Mouse (Mus musculus) stomach, embryonic 16.5 days (tissue): ENCODE measurements around the gene Fryl. TPM values are rescaled to one million over a fixed set of nuclear protein-coding genes. Genes with fewer than 3 reads are reported as not detected.

Experiments used
- ATAC-seq: fragments of 200-750 bp; cut with Nextera tagmentation; 2 replicates; pipeline ENCODE4 v1.8.0; 2017; ENCODE audit warnings: moderate number of reproducible peaks, moderate TSS enrichment; ENCODE audit not compliant: insufficient read depth, low FRiP score
- H3K27ac ChIP-seq: fragments of 300-500 bp; sonication (generic); 2 replicates; pipeline ENCODE4 v1.5.1; 2014; ENCODE audit warnings: low read length
- H3K27me3 ChIP-seq: fragments of 300-500 bp; sonication (generic); 2 replicates; pipeline ENCODE4 v1.6.1; 2014; ENCODE audit warnings: low read length, control low read depth, mixed read lengths; ENCODE audit not compliant: control insufficient read depth, insufficient read depth
- H3K36me3 ChIP-seq: fragments of 300-500 bp; sonication (generic); 2 replicates; pipeline ENCODE4 v1.6.1; 2014; ENCODE audit warnings: low read length; ENCODE audit not compliant: control insufficient read depth, insufficient read depth
- H3K4me1 ChIP-seq: fragments of 300-500 bp; sonication (generic); 2 replicates; pipeline ENCODE4 v1.6.1; 2014; ENCODE audit warnings: low read length, control low read depth, mixed read lengths; ENCODE audit not compliant: control insufficient read depth, insufficient read depth
- H3K4me2 ChIP-seq: fragments of 300-500 bp; sonication (generic); 2 replicates; pipeline ENCODE4 v1.6.1; 2014; ENCODE audit warnings: low read depth, low read length, mixed read lengths
- H3K4me3 ChIP-seq: fragments of 300-500 bp; sonication (generic); replicated peaks from 2 replicates; pipeline ENCODE4 v1.5.1; 2014; ENCODE audit warnings: mild to moderate bottlenecking, low read length
- H3K9ac ChIP-seq: fragments of 300-500 bp; sonication (generic); 2 replicates; pipeline ENCODE4 v1.6.1; 2014; ENCODE audit warnings: low read length
- H3K9me3 ChIP-seq: fragments of 300-500 bp; sonication (generic); replicated peaks from 2 replicates; pipeline ENCODE4 v1.6.1; 2016; ENCODE audit warnings: low read length, control low read depth; ENCODE audit not compliant: control insufficient read depth
- WGBS: fragments of 180-500 bp; shearing (Covaris S2); extraction: QIAGEN DNeasy Blood & Tissue Kit; methylation state at CpG from one replicate; pipeline ENCODE4 v1.1.7; 2014; 5-methylcytosine and 5-hydroxymethylcytosine counted together
- polyA plus RNA-seq: library from polyadenylated mRNA; unstranded; fragments of >200 nt; fragmentation: Nextera tagmentation; extraction: Ambion mirVana; gene quantifications from 2 replicates; pipeline ENCODE4 v1.2.1, GENCODE M21; 2015

Fryl gene
- polyA plus RNA-seq, 1 experiment from 2014 or later, result 31.6 TPM

DNA sequence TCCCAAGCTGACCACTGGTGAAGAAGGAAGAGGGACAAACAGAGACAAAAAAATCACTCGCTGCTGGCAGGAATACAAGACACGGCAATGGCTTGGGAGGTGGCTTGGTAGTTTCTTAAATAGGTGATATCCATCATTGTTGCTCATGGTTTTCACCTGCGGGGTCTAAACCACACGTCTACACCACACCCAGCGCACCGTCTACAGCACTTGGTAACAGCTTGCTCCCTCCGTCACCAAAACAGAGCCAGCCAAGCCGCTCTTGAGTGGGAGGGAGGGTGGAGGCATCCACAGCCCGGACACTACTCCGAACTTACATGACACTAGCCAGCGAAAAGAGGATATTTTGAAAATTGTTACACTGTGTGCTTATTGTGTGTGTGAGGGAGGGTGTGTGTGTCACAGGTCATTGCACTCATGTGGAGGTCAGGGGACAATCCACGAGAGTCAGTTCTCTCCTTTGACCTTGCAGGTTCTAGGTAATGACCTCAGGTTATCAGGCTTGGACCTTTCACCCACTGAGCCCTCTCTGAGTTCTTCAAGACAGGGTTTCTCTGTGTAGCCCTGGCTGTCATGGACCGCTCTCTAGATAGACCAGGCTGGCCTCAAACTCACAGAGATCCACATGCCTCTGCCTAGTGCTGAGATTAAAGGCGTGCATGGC is 102.5 kb downstream of the Fryl start:
- H3K27ac ChIP-seq, result no peak overlapping the region
- WGBS, result 90% methylated on average over 14 of the region's 14 CpGs
- H3K27me3 ChIP-seq, result no peaks in the 10 kb centered on the region
- peaks cover 22% of the 10 kb centered on the region for H3K4me1 ChIP-seq
- no peak overlapping the region for H3K9ac ChIP-seq
- no peaks in the 10 kb centered on the region for H3K9me3 ChIP-seq
- H3K36me3 ChIP-seq, result no peaks in the 10 kb centered on the region
- ATAC-seq, result no peak
- H3K4me3 ChIP-seq, result no peak overlapping the region
- no peak overlapping the region for H3K4me2 ChIP-seq

DNA sequence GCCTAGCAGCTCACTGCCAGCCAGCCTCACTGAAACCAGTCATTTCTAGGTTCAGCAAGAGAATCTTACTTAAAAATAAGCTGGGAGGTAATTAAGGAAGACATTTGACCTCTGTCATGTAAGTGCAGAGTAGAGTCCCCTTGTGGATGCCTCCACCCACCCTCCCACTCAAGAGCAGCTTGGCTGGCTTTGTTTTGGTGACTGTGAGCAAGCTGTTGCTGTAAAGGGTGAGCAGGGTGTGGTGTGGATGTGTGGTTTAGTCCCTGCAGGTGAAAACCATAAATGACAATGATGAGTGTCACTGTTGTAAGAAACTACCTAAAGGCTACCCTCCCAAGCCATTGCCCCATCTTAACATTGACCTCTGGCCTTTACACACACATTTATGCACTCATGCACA is 104.2 kb downstream of the Fryl start:
- no peak for ATAC-seq
- no peak overlapping the region for H3K4me3 ChIP-seq
- no peaks in the 10 kb centered on the region for H3K36me3 ChIP-seq
- no peak overlapping the region for H3K27ac ChIP-seq
- peaks cover 16% of the 10 kb centered on the region for H3K4me1 ChIP-seq
- no peak overlapping the region for H3K9ac ChIP-seq
- no peaks in the 10 kb centered on the region for H3K9me3 ChIP-seq
- H3K27me3 ChIP-seq, result no peaks in the 10 kb centered on the region
- no peak overlapping the region for H3K4me2 ChIP-seq

DNA sequence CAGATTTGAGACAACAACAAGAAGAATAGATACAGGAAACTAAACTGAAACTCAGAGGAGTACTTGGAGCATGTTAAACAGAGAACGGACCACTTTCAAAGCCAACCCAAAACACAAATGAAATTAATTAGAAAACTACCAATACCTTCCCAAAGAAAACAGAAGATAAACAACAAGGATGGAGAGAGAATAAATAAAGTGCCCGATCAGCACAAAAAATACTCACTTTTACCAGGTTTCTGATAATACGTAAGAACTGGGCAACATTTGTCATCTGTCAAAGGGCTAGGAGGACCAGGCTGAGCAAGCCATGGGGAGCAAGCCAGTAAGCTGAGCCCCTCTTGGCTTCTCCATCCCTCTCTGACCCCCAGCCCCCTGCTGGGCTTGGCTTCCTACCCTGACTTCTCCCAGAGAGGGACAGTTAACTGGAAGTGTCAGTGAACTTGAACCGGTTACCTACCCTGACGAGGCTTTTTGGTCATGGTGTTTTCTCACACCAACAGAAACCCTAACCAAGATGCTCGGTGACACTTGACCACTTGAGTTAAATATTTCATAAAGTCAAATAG is 105.5 kb downstream of the Fryl start:
- Histone ChIP-seq H3K4me3 (no peak overlapping the region), H3K4me2 (no peak overlapping the region), H3K27me3 (no peaks in the 10 kb centered on the region), H3K9ac (no peak overlapping the region), H3K9me3 (no peaks in the 10 kb centered on the region), H3K27ac (no peak overlapping the region), H3K4me1 (peaks cover 4% of the 10 kb centered on the region; the same call in 1 of the 2 replicates), H3K36me3 (no peaks in the 10 kb centered on the region)
- WGBS, result 78% methylated on average over 6 of the region's 6 CpGs
- no peak for ATAC-seq

DNA sequence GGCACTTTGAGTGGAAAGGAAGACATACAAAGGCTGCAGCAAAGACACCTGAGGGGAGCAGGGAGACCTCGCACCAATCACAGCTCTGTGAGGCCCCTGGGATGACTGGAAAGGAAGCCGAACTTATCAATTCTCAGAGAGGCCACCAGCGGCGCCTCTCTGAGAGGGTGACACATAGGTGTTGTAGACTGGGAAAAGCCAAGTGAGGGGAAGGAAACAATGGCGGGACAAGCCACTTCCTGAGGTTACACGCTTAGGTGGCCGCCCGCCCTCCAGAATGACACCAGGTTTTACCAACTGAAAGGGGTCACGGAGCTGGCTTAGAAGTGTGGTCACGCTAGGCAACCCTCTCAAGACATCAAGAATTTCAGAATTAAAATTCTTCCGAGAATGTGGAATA is 111.4 kb downstream of the Fryl start:
- H3K9me3 ChIP-seq, result no peaks in the 10 kb centered on the region
- H3K27ac ChIP-seq, result no peak overlapping the region
- H3K4me1 ChIP-seq, result no peaks in the 10 kb centered on the region
- no peak overlapping the region for H3K4me3 ChIP-seq
- ATAC-seq, result no peak
- no peaks in the 10 kb centered on the region for H3K27me3 ChIP-seq
- H3K36me3 ChIP-seq, result peaks cover 3% of the 10 kb centered on the region; the same call in 1 of the 2 replicates
- no peak overlapping the region for H3K9ac ChIP-seq
- H3K4me2 ChIP-seq, result no peak overlapping the region
- WGBS, result 89% methylated on average over 11 of the region's 11 CpGs

DNA sequence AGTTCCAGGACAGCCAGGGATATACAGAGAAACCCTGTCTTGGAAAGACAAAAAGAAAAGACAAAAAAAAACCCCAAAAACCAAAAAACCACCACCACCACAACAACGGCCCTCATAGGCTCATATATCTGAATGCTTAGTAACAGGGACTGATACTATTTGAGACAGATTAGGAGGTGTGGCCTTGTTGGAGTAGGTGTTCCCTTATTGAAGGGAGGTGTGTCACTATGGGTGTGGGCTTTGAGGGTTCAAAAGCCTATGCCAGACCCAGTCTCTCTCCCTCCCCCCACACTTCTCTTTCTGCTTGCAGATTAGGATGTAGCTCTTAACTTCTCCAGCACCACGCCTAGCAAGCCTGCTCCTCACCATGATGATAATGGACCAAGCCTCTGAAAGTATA is 114.7 kb downstream of the Fryl start:
- no peaks in the 10 kb centered on the region for H3K9me3 ChIP-seq
- H3K27me3 ChIP-seq, result no peaks in the 10 kb centered on the region
- no peak for ATAC-seq
- H3K36me3 ChIP-seq, result peaks cover 3% of the 10 kb centered on the region; the same call in 1 of the 2 replicates
- no peak overlapping the region for H3K4me3 ChIP-seq
- WGBS, result 85% methylated on average over 2 of the region's 2 CpGs
- H3K27ac ChIP-seq, result no peak overlapping the region
- no peaks in the 10 kb centered on the region for H3K4me1 ChIP-seq
- no peak overlapping the region for H3K9ac ChIP-seq
- H3K4me2 ChIP-seq, result no peak overlapping the region

DNA sequence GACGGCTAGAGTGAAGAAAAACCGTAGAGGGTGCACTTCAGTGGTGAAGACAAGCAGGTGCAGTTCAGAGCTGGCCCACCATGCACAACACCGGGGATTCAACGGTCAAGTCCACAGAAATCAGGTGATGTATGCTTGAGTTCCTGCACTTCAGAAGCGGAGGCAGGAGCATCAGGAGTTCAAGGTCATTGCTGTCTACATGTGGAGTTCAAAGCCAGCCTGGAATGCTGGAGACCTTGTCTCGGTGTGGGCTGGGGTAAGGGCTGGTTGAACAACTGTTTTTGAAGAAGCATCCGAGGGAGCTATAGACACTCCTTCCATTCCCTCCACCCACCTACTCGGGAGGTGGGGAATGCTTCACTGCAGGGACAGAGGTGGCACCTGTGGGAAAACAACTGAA is 115.3 kb downstream of the Fryl start:
- Histone ChIP-seq H3K4me3 (no peak overlapping the region), H3K27me3 (no peaks in the 10 kb centered on the region), H3K9ac (no peak overlapping the region), H3K27ac (no peak overlapping the region), H3K4me1 (no peaks in the 10 kb centered on the region), H3K36me3 (peaks cover 3% of the 10 kb centered on the region; the same call in 1 of the 2 replicates), H3K9me3 (no peaks in the 10 kb centered on the region), H3K4me2 (no peak overlapping the region)
- 88% methylated on average over 8 of the region's 8 CpGs for WGBS
- ATAC-seq, result no peak

DNA sequence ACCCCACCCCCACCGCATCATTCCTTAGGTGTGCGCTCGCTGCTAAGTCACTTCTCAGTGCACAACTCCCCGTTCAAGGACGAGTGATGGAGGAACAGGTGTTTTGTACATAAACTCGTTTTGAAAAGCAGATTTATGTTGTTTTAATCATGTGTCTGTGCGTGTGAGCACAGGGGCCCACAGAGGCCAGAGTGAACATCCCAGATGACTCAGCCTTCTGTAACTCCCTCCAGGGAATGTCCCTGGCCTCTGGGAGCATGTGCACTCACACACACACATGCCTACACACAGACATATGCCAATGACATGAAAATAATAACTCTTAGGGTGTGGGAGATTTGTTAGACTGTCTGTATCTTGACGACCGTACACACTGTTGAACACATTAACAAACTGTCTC is 118.9 kb downstream of the Fryl start:
- 54% methylated on average over 9 of the region's 9 CpGs for WGBS
- no peak overlapping the region for H3K4me2 ChIP-seq
- no peaks in the 10 kb centered on the region for H3K27me3 ChIP-seq
- ATAC-seq, result no peak
- H3K36me3 ChIP-seq, result peaks cover 3% of the 10 kb centered on the region; the same call in 1 of the 2 replicates
- H3K9me3 ChIP-seq, result no peaks in the 10 kb centered on the region
- no peak overlapping the region for H3K27ac ChIP-seq
- H3K4me3 ChIP-seq, result no peak overlapping the region
- no peaks in the 10 kb centered on the region for H3K4me1 ChIP-seq
- H3K9ac ChIP-seq, result no peak overlapping the region

DNA sequence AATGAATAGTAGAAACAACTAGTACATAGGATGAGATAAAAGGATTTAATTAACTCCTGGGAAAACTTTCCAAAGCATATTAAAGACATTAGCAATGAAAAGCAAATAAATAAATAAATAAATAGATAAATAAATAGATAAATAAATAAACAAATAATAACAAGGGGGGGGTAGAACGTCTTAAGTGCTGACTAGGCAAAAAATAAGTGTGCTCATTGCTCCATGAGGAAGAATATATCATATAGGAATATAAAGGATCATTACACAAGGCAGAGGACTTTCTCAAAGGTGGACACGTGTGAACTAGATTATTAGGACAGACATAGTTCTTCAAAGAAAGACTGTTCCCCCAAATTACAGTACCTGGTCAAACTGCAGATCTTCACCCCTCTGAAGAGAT is 120.5 kb downstream of the Fryl start:
- H3K27me3 ChIP-seq, result no peaks in the 10 kb centered on the region
- no peak overlapping the region for H3K27ac ChIP-seq
- no peaks in the 10 kb centered on the region for H3K36me3 ChIP-seq
- WGBS, result 72% methylated on average over 2 of the region's 2 CpGs
- H3K4me3 ChIP-seq, result no peak overlapping the region
- H3K4me1 ChIP-seq, result no peaks in the 10 kb centered on the region
- no peaks in the 10 kb centered on the region for H3K9me3 ChIP-seq
- no peak for ATAC-seq
- H3K4me2 ChIP-seq, result no peak overlapping the region
- H3K9ac ChIP-seq, result no peak overlapping the region

DNA sequence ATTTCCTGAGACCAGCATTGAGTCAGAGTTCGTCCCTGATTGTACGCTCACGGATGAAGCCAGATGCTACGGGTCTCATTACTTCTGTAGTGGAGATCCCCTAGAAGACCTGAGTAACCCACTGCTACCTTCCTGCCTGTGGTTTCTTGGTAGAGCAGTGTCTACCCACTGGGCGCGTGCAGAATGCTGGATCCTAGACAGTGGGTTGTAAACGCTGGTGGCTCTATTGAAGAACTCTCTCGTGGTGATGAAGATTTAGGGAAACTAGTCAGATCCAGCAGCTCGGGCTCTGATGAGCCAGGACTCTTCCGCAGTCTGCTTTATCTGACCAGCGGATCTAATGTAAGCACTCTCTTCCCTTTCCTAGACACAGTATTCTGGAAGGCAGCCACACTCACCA is 121.3 kb downstream of the Fryl start:
- Histone ChIP-seq H3K4me2 (no peak overlapping the region), H3K4me3 (no peak overlapping the region), H3K4me1 (0 out of 2 replicates have a peak, but pooled peaks cover 2% of the 10 kb centered on the region), H3K9me3 (no peaks in the 10 kb centered on the region), H3K9ac (no peak overlapping the region), H3K27ac (no peak overlapping the region), H3K36me3 (no peaks in the 10 kb centered on the region), H3K27me3 (no peaks in the 10 kb centered on the region)
- 73% methylated on average over 11 of the region's 11 CpGs for WGBS
- ATAC-seq, result no peak; the same call in 1 of the 2 replicates
